Mouse (Mus musculus): ENCODE results near the gene Lrrc52.

Lrrc52 gene

DNA sequence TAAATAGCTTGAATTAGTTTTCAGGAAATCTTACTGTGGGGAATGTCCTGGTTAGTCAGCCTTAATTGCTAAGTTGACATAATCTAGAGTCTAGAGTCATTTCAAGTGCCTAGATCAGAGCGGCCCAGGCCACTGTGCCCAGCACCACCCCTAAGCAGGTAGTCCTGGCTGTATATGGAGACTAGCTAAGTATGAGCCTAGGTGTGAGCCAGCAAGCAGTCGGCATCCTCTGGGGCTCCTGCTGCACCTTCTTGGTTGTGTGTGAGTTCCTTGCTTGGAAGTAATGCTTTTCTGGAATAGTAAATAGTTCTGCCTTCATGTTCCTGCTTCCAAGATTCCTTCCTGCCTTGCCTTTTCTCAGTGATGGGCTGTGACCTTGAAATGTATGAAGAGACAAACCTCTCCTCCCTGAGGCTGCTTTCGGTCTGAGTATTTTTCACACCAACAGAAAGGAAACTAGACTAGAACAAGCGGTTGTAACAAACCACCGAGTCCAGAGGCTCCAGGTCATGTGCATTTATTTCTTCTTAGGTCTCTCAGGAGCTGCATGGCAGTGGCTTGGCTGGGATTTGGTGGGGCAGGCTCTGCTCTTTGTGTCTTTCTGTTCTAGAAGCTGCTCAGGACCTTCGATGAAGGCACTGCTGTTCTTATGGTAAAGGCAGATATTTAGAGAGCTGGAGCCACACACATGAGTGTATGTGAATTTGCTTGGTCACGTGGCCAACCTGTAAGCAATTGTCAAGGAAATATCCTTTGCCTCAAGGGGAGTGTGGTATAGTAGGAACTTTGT is 30.2 kb downstream of the Lrrc52 start:
- no peak for DNase-seq (ENCODE audit: low spot score)

- no peak for DNase-seq (ENCODE audit: low spot score)
Measured at GRCm38 (mm10) chr1:167434931-167435330, 31.6 kb downstream of the Lrrc52 start.

DNA sequence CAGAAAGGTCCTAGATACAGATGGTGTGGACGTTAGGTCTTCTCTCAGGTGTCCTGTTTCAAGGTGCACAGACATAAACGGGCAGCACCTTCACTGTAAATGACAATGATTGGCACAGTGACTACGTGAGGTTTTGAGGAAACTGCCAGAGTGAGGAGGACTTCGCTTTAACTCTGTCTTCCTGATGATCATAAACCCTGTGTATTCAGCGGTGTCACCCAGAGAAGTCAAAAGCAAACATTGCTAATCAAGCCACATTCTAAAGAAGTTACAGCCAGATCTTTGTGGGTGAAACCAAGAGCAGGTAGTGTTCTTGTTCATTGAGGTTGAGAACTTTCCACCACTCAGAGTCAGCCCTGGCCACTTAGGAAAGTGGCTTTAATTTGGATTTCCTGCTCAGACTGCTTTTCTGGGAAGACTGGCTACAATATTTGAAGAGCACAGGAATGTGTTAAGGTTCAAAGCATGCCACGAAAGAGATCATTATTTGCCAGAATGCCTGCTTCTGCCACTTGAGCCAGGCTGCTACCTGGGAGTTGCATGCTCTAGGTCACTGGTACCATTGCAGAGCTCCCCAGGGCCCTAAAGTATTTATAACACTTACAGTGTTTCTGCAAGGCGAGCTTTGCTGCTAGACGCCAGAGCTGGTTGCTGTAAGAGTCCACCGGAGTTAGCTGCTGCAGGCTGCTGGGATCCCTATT is 35.5 kb downstream of the Lrrc52 start:
- DNase-seq (ENCODE audit: low spot score): no peak

GRCm38 (mm10) chr1:167426681-167427080 is 39.9 kb downstream of the Lrrc52 start:
- no peak for DNase-seq (ENCODE audit: low spot score)

GRCm38 (mm10) chr1:167425572-167425971 is 41.0 kb downstream of the Lrrc52 start:
- DNase-seq (ENCODE audit: low spot score): no peak

DNA sequence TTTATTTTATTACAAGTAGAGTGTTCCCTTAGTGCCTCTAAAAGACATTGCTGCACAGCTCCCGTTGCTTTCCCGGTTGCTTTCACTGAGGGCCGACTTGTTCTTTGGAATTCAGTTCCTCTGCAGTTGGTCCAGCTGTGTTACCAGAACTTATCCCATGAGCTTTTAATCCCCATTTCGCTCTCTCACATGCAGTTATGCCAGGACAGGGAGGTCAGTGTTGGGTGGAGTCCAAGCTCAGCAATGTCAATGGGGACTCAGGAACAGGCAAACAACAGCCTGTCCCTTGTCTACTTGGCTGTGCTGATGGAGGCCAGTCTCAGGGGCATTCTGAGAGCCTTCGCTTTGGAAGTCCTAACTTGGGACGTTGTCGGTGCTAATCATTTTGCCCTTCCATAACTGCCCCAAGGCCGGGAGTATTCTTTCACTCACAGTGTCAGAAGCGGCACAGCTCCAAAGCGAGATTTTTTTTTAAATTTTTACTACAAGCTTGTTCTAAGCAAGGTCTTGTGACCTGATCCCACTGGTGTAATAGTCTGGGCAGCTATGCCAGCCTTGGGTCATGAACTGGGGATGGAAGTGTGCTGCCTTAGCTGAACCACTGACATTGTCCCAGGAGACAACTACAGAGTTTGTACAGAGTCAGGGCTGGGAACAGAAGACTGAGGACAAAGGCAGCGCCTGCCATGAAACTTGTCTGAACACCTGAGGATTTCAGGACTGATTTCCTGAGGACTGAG is 43.9 kb downstream of the Lrrc52 start:
- DNase-seq (ENCODE audit: low spot score): no peak

- DNase-seq (ENCODE audit: low spot score): peak; percentile 66
Measured at GRCm38 (mm10) chr1:167414846-167415245, 51.7 kb downstream of the Lrrc52 start.

DNA sequence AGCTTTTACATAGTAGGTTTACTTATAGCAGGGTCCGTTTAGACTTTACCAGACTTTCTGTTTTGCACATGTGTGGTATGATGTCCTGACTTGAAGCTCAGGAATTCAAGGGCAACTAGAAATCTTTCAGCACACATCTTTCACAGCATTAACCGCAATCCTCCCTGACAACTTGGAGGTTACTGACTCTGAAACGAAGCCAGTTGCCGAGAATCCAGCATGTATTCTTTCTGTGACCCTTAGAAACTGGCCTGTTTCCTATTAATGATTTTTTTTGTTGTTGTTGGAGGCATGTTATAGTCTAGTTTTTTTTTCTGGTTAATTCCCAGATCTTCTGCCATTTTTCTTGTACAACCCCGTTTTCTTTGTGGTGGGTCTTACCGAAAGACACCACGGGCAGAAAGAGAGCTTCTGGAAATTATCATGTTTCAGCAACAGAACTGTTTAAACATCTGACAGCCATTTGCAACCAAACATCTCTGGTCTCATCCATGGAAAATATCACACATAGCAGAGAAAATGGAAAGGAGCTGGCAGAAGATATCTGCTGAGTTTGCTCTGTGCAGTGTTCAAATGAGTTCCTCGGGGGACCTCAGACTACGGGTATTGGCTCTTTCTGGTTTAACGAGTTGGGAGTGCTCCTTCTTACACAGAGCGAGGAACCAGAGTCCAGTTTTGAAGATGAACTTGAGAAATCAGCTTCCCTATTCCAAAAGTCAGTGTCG is 54.4 kb downstream of the Lrrc52 start:
- no peak for DNase-seq (ENCODE audit: low spot score)

DNA sequence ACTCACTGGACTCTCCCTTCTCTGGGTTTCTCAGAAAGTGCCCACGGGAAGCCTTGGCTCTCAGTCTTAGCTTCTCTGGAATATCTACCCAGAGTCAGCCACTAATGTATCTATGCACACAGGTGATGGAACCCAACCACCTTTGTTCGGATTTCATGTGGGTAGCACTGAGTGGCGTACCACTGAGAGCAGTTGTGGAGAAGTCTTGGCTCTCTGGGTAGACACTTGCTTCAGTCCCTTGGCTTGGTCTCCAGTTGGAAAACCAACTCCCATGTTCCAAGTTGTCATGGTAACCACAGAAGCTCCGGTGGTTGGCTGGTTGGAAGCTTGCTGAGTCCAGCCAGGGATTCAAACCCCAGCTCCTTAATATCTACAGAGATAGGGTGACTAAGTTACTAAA is 57.0 kb downstream of the Lrrc52 start:
- no peak for DNase-seq (ENCODE audit: low spot score)

DNA sequence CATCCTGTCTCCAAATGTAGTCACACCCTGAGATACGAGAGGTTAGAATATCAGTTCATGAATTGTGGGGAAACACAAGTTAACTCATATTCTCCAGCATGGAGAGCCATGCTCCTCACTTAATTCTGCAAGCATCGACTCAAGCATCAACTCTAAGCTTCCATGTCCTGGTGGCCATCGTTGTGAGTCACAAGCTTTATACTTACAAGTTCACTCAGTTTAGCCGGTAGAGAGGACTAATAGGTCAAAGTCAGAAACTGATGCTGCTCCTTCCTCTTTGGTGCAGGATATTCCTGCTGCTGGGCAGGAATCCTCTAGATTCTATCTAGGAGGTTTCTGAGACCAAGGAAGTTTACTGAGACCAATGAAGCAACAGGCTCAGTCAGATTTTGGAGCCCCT is 61.3 kb downstream of the Lrrc52 start:
- no peak for DNase-seq (ENCODE audit: low spot score)

Data from lung, postnatal 25 days (tissue).